ENCODE assay signal across 27 mouse cellular contexts in genomic region chr6:108239056-108239455, GRCm38 (mm10).
"Had no signal": no experiment of that assay in that cellular context is flagged by ENCODE, and none has a peak within 500 bp of the region (broad histone marks: within the 10 kb centered on the region; RNA-seq: fewer than 3 reads in every experiment).

No protein-coding gene starts in this region.

- H3K9ac ChIP-seq: heart, embryonic 13.5 days; heart, embryonic 15.5 days; hindbrain, embryonic 13.5 days; hindbrain, embryonic 15.5 days; kidney, embryonic 15.5 days; limb, embryonic 12.5 days; limb, embryonic 15.5 days; liver, embryonic 12.5 days; liver, embryonic 14.5 days had no signal

- ATAC-seq: hindbrain, postnatal 0 days; intestine, embryonic 16.5 days; liver, embryonic 12.5 days had no signal

- H3K27me3 ChIP-seq: heart, embryonic 13.5 days; heart, embryonic 15.5 days; hindbrain, embryonic 13.5 days; hindbrain, embryonic 15.5 days; kidney, embryonic 15.5 days; limb, embryonic 12.5 days; limb, embryonic 15.5 days; liver, embryonic 12.5 days had no signal

- DNase-seq: gastrocnemius, postnatal 14 days; gastrocnemius, postnatal 36 days; heart, adult 11 months; heart, postnatal 14 days; heart, postnatal 36 days; kidney, adult 11 months; kidney, adult 2 months; kidney, adult 9 months; kidney, postnatal 14 days; kidney, postnatal 36 days; layer of hippocampus, adult 9-11 months; layer of hippocampus, postnatal 36 days; left cerebral cortex, postnatal 4 days had no signal

- H3K4me2 ChIP-seq: heart, embryonic 11.5 days; heart, embryonic 13.5 days; heart, embryonic 15.5 days; hindbrain, embryonic 13.5 days; hindbrain, embryonic 15.5 days; kidney, embryonic 15.5 days; limb, embryonic 12.5 days; limb, embryonic 15.5 days; liver, embryonic 12.5 days had no signal

- H3K4me3 ChIP-seq: heart, adult 2 months; heart, embryonic 13.5 days; heart, embryonic 15.5 days; hindbrain, embryonic 13.5 days; hindbrain, embryonic 15.5 days; kidney, embryonic 15.5 days; limb, embryonic 12.5 days; limb, embryonic 15.5 days; liver, embryonic 12.5 days had no signal

- H3K27ac ChIP-seq: heart, adult 2 months; heart, embryonic 13.5 days; heart, embryonic 15.5 days; hindbrain, embryonic 13.5 days; hindbrain, embryonic 15.5 days; hindbrain, postnatal 0 days; kidney, embryonic 15.5 days; kidney, postnatal 0 days; limb, embryonic 12.5 days; limb, embryonic 15.5 days; liver, embryonic 12.5 days; liver, embryonic 14.5 days had no signal

- H3K9me3 ChIP-seq: heart, embryonic 13.5 days; heart, embryonic 15.5 days; hindbrain, embryonic 13.5 days; hindbrain, embryonic 15.5 days; kidney, embryonic 15.5 days; limb, embryonic 12.5 days; limb, embryonic 15.5 days; liver, embryonic 12.5 days had no signal

- H3K36me3 ChIP-seq: heart, embryonic 15.5 days; hindbrain, embryonic 13.5 days; hindbrain, embryonic 15.5 days; limb, embryonic 12.5 days; limb, embryonic 15.5 days had no signal
